Mouse (Mus musculus): ENCODE measurements around the gene Trp53bp2.

Trp53bp2 gene

GRCm38 (mm10) chr1:182408684-182409327, at the start of gene Trp53bp2:
Gene Trp53bp2 (plus strand): TSS chr1:182409172.
- DNase-seq (ENCODE audit: extremely low spot score), result peak; percentile 100

GRCm38 (mm10) chr1:182362703-182363102, 46.3 kb upstream of the Trp53bp2 start:
- no peak for DNase-seq (ENCODE audit: extremely low spot score)

- no peak for DNase-seq (ENCODE audit: extremely low spot score)
Measured at GRCm38 (mm10) chr1:182363683-182364404, 45.1 kb upstream of the Trp53bp2 start.

- DNase-seq (ENCODE audit: extremely low spot score), result no peak
Measured at GRCm38 (mm10) chr1:182368309-182368708, 40.7 kb upstream of the Trp53bp2 start.

- no peak for DNase-seq (ENCODE audit: extremely low spot score)
Measured at GRCm38 (mm10) chr1:182368782-182369181, 40.2 kb upstream of the Trp53bp2 start.

GRCm38 (mm10) chr1:182369435-182369834, 39.5 kb upstream of the Trp53bp2 start:
- DNase-seq (ENCODE audit: extremely low spot score), result no peak

- DNase-seq (ENCODE audit: extremely low spot score), result no peak
Measured at GRCm38 (mm10) chr1:182371891-182372290, 37.1 kb upstream of the Trp53bp2 start.

GRCm38 (mm10) chr1:182376221-182376620, 32.8 kb upstream of the Trp53bp2 start:
- peak; percentile 51 for DNase-seq (ENCODE audit: extremely low spot score)

GRCm38 (mm10) chr1:182376826-182377225, 32.1 kb upstream of the Trp53bp2 start:
- no peak for DNase-seq (ENCODE audit: extremely low spot score)

GRCm38 (mm10) chr1:182377519-182377918, 31.5 kb upstream of the Trp53bp2 start:
- no peak for DNase-seq (ENCODE audit: extremely low spot score)

GRCm38 (mm10) chr1:182378205-182378835, 30.7 kb upstream of the Trp53bp2 start:
- DNase-seq (ENCODE audit: extremely low spot score), result no peak

- no peak for DNase-seq (ENCODE audit: extremely low spot score)
Measured at GRCm38 (mm10) chr1:182378876-182379275, 30.1 kb upstream of the Trp53bp2 start.

- no peak for DNase-seq (ENCODE audit: extremely low spot score)
Measured at GRCm38 (mm10) chr1:182380683-182381082, 28.3 kb upstream of the Trp53bp2 start.

- DNase-seq (ENCODE audit: extremely low spot score), result no peak
Measured at GRCm38 (mm10) chr1:182381327-182381726, 27.6 kb upstream of the Trp53bp2 start.

GRCm38 (mm10) chr1:182383096-182383495, 25.9 kb upstream of the Trp53bp2 start:
- no peak for DNase-seq (ENCODE audit: extremely low spot score)

GRCm38 (mm10) chr1:182386449-182386848, 22.5 kb upstream of the Trp53bp2 start:
- no peak for DNase-seq (ENCODE audit: extremely low spot score)

- no peak for DNase-seq (ENCODE audit: extremely low spot score)
Measured at GRCm38 (mm10) chr1:182388729-182389128, 20.2 kb upstream of the Trp53bp2 start.

GRCm38 (mm10) chr1:182398171-182398570, 10.8 kb upstream of the Trp53bp2 start:
- DNase-seq (ENCODE audit: extremely low spot score), result no peak

- no peak for DNase-seq (ENCODE audit: extremely low spot score)
Measured at GRCm38 (mm10) chr1:182398780-182399179, 10.2 kb upstream of the Trp53bp2 start.

- no peak for DNase-seq (ENCODE audit: extremely low spot score)
Measured at GRCm38 (mm10) chr1:182399205-182399604, 9.8 kb upstream of the Trp53bp2 start.

GRCm38 (mm10) chr1:182399908-182400307, 9.1 kb upstream of the Trp53bp2 start:
- DNase-seq (ENCODE audit: extremely low spot score), result no peak

- no peak for DNase-seq (ENCODE audit: extremely low spot score)
Measured at GRCm38 (mm10) chr1:182403076-182403475, 5.9 kb upstream of the Trp53bp2 start.

GRCm38 (mm10) chr1:182406621-182407020, 2.4 kb upstream of the Trp53bp2 start:
- no peak for DNase-seq (ENCODE audit: extremely low spot score)

Measured in embryo, embryonic 9.5 days (tissue).